Mouse (Mus musculus) limb, embryonic 14.5 days (tissue): Measurements from ENCODE around the gene Ctu2. TPM values are rescaled to one million over a fixed set of nuclear protein-coding genes. Genes with fewer than 3 reads are reported as not detected.

Source experiments
- ATAC-seq: fragments of 200-750 bp; cut with Nextera tagmentation; 2 replicates; pipeline ENCODE4 v1.8.0; 2017; ENCODE audit warnings: low read depth, moderate number of reproducible peaks, moderate TSS enrichment; ENCODE audit not compliant: low FRiP score
- DNase-seq: peaks from one replicate; pipeline ENCODE4 v3.0.0-alpha.2; 2015; ENCODE audit warnings: low spot score
- H3K27ac ChIP-seq: fragments of 300-500 bp; sonication (generic); replicated peaks from 2 replicates; pipeline ENCODE4 v1.5.1; 2014; ENCODE audit warnings: low read depth, mild to moderate bottlenecking, low read length, moderate library complexity, mixed read lengths
- H3K27me3 ChIP-seq: fragments of 300-500 bp; sonication (generic); 2 replicates; pipeline ENCODE4 v1.6.1; 2014; ENCODE audit warnings: low read length, mixed read lengths; ENCODE audit not compliant: control insufficient read depth, insufficient read depth
- H3K36me3 ChIP-seq: fragments of 300-500 bp; sonication (generic); 2 replicates; pipeline ENCODE4 v1.6.1; 2014; ENCODE audit warnings: mild to moderate bottlenecking, low read length, moderate library complexity, mixed read lengths; ENCODE audit not compliant: control insufficient read depth, insufficient read depth
- H3K4me1 ChIP-seq: fragments of 300-500 bp; sonication (generic); 2 replicates; pipeline ENCODE4 v1.6.1; 2014; ENCODE audit warnings: antibody characterized with exemption, low read length, mixed read lengths; ENCODE audit not compliant: control insufficient read depth, insufficient read depth
- H3K4me2 ChIP-seq: fragments of 300-500 bp; sonication (generic); replicated peaks from 2 replicates; pipeline ENCODE4 v1.6.1; 2014; ENCODE audit warnings: low read depth, mild to moderate bottlenecking, low read length, moderate library complexity; ENCODE audit not compliant: severe bottlenecking
- H3K4me3 ChIP-seq: fragments of 300-500 bp; sonication (generic); replicated peaks from 2 replicates; pipeline ENCODE4 v1.5.1; 2014; ENCODE audit warnings: low read length
- H3K9ac ChIP-seq: fragments of 300-500 bp; sonication (generic); 2 replicates; pipeline ENCODE4 v1.6.1; 2014; ENCODE audit warnings: mild to moderate bottlenecking, low read depth, low read length, moderate library complexity; ENCODE audit not compliant: severe bottlenecking
- H3K9me3 ChIP-seq: fragments of 300-500 bp; sonication (generic); 2 replicates; pipeline ENCODE4 v1.6.1; 2016; ENCODE audit warnings: low read length; ENCODE audit not compliant: control insufficient read depth
- POLR2A ChIP-seq: fragments of 200-500 bp; IDR thresholded peaks from 2 replicates; pipeline ENCODE4 v1.8.0; 2012; ENCODE audit warnings: inconsistent platforms, mild to moderate bottlenecking, moderate library complexity, borderline replicate concordance; ENCODE audit not compliant: insufficient read depth, insufficient read length; ENCODE audit errors: extremely low read depth
- WGBS: fragments of 180-500 bp; shearing (Covaris S2); extraction: QIAGEN DNeasy Blood & Tissue Kit; methylation state at CpG from one replicate; pipeline ENCODE4 v1.1.7; 2014; 5-methylcytosine and 5-hydroxymethylcytosine counted together
- polyA plus RNA-seq, 2 experiments: library from polyadenylated mRNA; depleted of rRNA in 1 of 2; stranded (reverse) in 1 of 2; unstranded in 1 of 2; fragments of >200 nt; fragmentation: Nextera tagmentation in 1 of 2; extraction: Ambion mirVana in 1 of 2; gene quantifications; 2 replicates each; pipeline versions ENCODE4 v1.2.1 to v1.2.3; 2012 to 2014

Ctu2 gene
- polyA plus RNA-seq, 2 experiments = 49.5 to 57.1 TPM

GRCm38 (mm10) chr8:122525004-122525403 is 49.1 kb downstream of the Ctu2 start:
- Histone ChIP-seq H3K9ac (no peak overlapping the region), H3K4me1 (peaks cover 33% of the 10 kb centered on the region)

GRCm38 (mm10) chr8:122526084-122526483 is 50.1 kb downstream of the Ctu2 start:
- TF ChIP-seq POLR2A = no peak
- Histone ChIP-seq H3K27ac (no peak overlapping the region), H3K4me1 (peaks cover 33% of the 10 kb centered on the region), H3K36me3 (no peaks in the 10 kb centered on the region), H3K4me2 (no peak overlapping the region), H3K9ac (no peak overlapping the region), H3K27me3 (no peaks in the 10 kb centered on the region), H3K9me3 (no peaks in the 10 kb centered on the region), H3K4me3 (no peak overlapping the region)
- ATAC-seq = no peak
- WGBS = 46% methylated on average over 3 of the region's 3 CpGs
- no peak for DNase-seq

More at GRCm38 (mm10) chr8:122525004-122525403, 49.1 kb downstream of the Ctu2 start:
- 79% methylated on average over 6 of the region's 6 CpGs for WGBS
- H3K4me2 ChIP-seq = no peak overlapping the region
- no peak overlapping the region for H3K27ac ChIP-seq
- H3K36me3 ChIP-seq = no peaks in the 10 kb centered on the region
- no peaks in the 10 kb centered on the region for H3K27me3 ChIP-seq
- H3K4me3 ChIP-seq = no peak overlapping the region
- no peak for TF ChIP-seq POLR2A
- ATAC-seq (no peak), DNase-seq (no peak)
- no peaks in the 10 kb centered on the region for H3K9me3 ChIP-seq

GRCm38 (mm10) chr8:122526526-122527170 is 50.7 kb downstream of the Ctu2 start:
- TF ChIP-seq POLR2A = no peak
- no peak overlapping the region for H3K4me3 ChIP-seq
- H3K4me2 ChIP-seq = no peak overlapping the region
- no peak for ATAC-seq
- no peaks in the 10 kb centered on the region for H3K9me3 ChIP-seq
- H3K36me3 ChIP-seq = no peaks in the 10 kb centered on the region
- no peak for DNase-seq
- H3K4me1 ChIP-seq = peaks cover 33% of the 10 kb centered on the region
- H3K27me3 ChIP-seq = no peaks in the 10 kb centered on the region
- H3K27ac ChIP-seq = no peak overlapping the region
- 55% methylated on average over 7 of the region's 7 CpGs for WGBS
- no peak overlapping the region for H3K9ac ChIP-seq

- ATAC-seq (no peak), DNase-seq (no peak)
- 96% methylated on average over 3 of the region's 3 CpGs for WGBS
- Histone ChIP-seq H3K4me1 (peaks cover 33% of the 10 kb centered on the region), H3K9ac (no peak overlapping the region), H3K27ac (no peak overlapping the region), H3K4me2 (no peak overlapping the region), H3K36me3 (no peaks in the 10 kb centered on the region), H3K9me3 (no peaks in the 10 kb centered on the region), H3K4me3 (no peak overlapping the region), H3K27me3 (no peaks in the 10 kb centered on the region)
- TF ChIP-seq POLR2A = no peak
Observed at GRCm38 (mm10) chr8:122527937-122528336, 52.0 kb downstream of the Ctu2 start.

GRCm38 (mm10) chr8:122529159-122529558 is 53.2 kb downstream of the Ctu2 start:
- Histone ChIP-seq H3K9me3 (no peaks in the 10 kb centered on the region), H3K4me1 (peaks cover 21% of the 10 kb centered on the region), H3K27me3 (no peaks in the 10 kb centered on the region), H3K36me3 (no peaks in the 10 kb centered on the region), H3K9ac (no peak overlapping the region), H3K4me3 (no peak overlapping the region), H3K27ac (no peak overlapping the region), H3K4me2 (no peak overlapping the region)
- WGBS = 91% methylated on average over 4 of the region's 4 CpGs
- TF ChIP-seq POLR2A = no peak
- no peak for DNase-seq
- ATAC-seq = no peak
